Mouse (Mus musculus) C2C12 (cell line): ENCODE data around the gene Tuba3a. TPM values are rescaled to one million over a fixed set of nuclear protein-coding genes. Genes with fewer than 3 reads are reported as not detected.
A peak's percentile ranks its signal among the peaks of the same experiment; 100 is the strongest.

Experiments
- H3K27me3 ChIP-seq: one replicate; pipeline ENCODE4 v1.6.1; 2011; ENCODE audit not compliant: control insufficient read depth, insufficient read depth, insufficient read length
- H3K36me3 ChIP-seq: one replicate; pipeline ENCODE4 v1.6.1; 2011; ENCODE audit not compliant: control insufficient read depth, insufficient read depth
- H3K4me3 ChIP-seq: one replicate; pipeline ENCODE4 v1.5.1; 2011; ENCODE audit warnings: mild to moderate bottlenecking, control low read depth; ENCODE audit not compliant: poor library complexity, insufficient read depth, severe bottlenecking
- H3K79me2 ChIP-seq: one replicate; pipeline ENCODE4 v1.6.1; 2011; ENCODE audit not compliant: control insufficient read depth, insufficient read depth
- H3K79me3 ChIP-seq: one replicate; pipeline ENCODE4 v1.6.1; 2011; ENCODE audit warnings: low read depth, control low read depth
- H3ac ChIP-seq: one replicate; pipeline ENCODE3; 2011; ENCODE audit warnings: low read depth; ENCODE audit not compliant: control insufficient read depth, insufficient read length
- CEBPB ChIP-seq: IDR thresholded peaks from one replicate; pipeline ENCODE4 v1.6.1; 2011; ENCODE audit warnings: low read depth, mild to moderate bottlenecking, control low read depth, moderate library complexity
- CTCF ChIP-seq: IDR thresholded peaks from one replicate; pipeline ENCODE4 v1.5.1; 2011; ENCODE audit not compliant: control insufficient read depth, insufficient read depth, insufficient read length
- FOSL1 ChIP-seq: IDR thresholded peaks from one replicate; pipeline ENCODE4 v1.8.0; 2011; ENCODE audit warnings: mild to moderate bottlenecking, low read length; ENCODE audit not compliant: poor library complexity, insufficient read depth, severe bottlenecking
- MAX ChIP-seq: IDR thresholded peaks from one replicate; pipeline ENCODE4 v1.6.1; 2011; ENCODE audit warnings: mild to moderate bottlenecking, control low read depth
- MYOD1 ChIP-seq: IDR thresholded peaks from one replicate; pipeline ENCODE4 v1.6.1; 2011; ENCODE audit warnings: low read depth; ENCODE audit not compliant: control insufficient read depth, insufficient read length
- MYOG ChIP-seq: IDR thresholded peaks from one replicate; pipeline ENCODE4 v1.6.1; 2011; ENCODE audit not compliant: control insufficient read depth, insufficient read length; ENCODE audit errors: extremely low read depth
- USF1 ChIP-seq: IDR thresholded peaks from one replicate; pipeline ENCODE4 v1.6.1; 2011; ENCODE audit warnings: low read depth, mild to moderate bottlenecking, control low read depth, moderate library complexity
- polyA plus RNA-seq: library from polyadenylated mRNA; unstranded; fragments of >200 nt; fragmentation: generic; extraction: Trizol; gene quantifications from one replicate; pipeline ENCODE4 v1.2.1, GENCODE M21; 2012; ENCODE audit warnings: missing spikeins

The Tuba3a gene
- polyA plus RNA-seq, 1 experiment, result 0.05 TPM

DNA sequence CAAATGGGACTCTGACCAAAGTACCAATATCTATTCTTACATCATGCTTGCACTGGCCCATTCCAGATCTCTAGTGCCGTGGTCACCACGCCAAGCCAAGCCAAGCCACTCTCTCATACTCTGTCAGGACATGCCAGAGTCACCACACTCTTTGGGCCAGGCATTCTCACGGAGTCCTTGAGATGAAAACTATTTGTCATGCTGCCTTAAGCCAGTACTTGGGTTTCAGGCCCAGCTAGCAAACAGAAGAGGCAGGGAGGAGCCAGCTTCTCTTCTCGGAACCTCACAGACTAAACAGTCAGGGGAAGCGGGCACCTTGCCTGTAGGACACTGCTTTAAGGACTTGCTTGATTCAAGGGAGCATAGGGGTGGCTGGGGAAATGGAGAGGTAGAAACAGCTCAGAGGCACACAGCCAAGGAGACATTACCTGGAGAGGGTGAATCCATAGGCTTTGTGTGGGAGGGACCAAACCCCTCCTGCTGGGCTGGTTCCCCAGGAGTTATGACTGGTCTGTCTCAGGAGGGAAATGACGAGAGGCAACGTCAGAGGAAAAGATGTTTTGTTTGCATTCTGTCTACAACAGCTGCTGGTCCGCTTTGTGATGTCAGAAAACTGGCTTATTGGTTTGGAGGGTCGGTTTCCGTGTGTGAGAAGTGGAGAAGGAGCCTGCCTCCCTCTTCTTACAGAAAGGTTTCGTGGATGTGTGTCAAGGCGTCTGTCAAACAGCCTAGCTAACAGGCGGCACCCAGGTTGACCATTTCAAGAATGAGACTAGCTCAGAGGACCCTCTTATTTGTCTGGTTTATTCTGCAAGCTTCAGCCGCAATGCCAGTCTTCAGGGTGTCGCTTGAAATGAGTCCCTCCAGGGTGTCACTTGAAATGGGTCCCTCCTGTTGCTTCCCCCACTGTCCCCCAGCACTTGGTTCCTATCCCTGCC, 33.4 kb upstream of the Tuba3a start:
- no peak overlapping the region for H3ac ChIP-seq
- H3K27me3 ChIP-seq, result no peaks in the 10 kb centered on the region
- no peaks in the 10 kb centered on the region for H3K79me3 ChIP-seq
- no peaks in the 10 kb centered on the region for H3K79me2 ChIP-seq
- no peak for TF ChIP-seq USF1
- no peak for TF ChIP-seq CEBPB
- TF ChIP-seq MYOD1, result no peak
- no peak for TF ChIP-seq MAX
- no peak for TF ChIP-seq FOSL1
- no peak for TF ChIP-seq CTCF
- no peak for TF ChIP-seq MYOG
- H3K4me3 ChIP-seq, result no peak overlapping the region
- no peaks in the 10 kb centered on the region for H3K36me3 ChIP-seq

GRCm38 (mm10) chr6:125317077-125317476, 31.2 kb upstream of the Tuba3a start:
- H3K79me2 ChIP-seq, result peaks cover 16% of the 10 kb centered on the region
- peaks cover 4% of the 10 kb centered on the region for H3K36me3 ChIP-seq
- TF ChIP-seq FOSL1, result no peak
- no peak for TF ChIP-seq CEBPB
- TF ChIP-seq MAX, result no peak
- TF ChIP-seq MYOG, result no peak
- TF ChIP-seq USF1, result no peak
- TF ChIP-seq MYOD1, result no peak
- no peak for TF ChIP-seq CTCF
- no peaks in the 10 kb centered on the region for H3K27me3 ChIP-seq
- H3K4me3 ChIP-seq, result no peak overlapping the region
- H3ac ChIP-seq, result no peak overlapping the region
- H3K79me3 ChIP-seq, result peaks cover 6% of the 10 kb centered on the region

GRCm38 (mm10) chr6:125314746-125315145, 28.9 kb upstream of the Tuba3a start:
- peaks cover 6% of the 10 kb centered on the region for H3K79me3 ChIP-seq
- no peak overlapping the region for H3K4me3 ChIP-seq
- peaks cover 18% of the 10 kb centered on the region for H3K79me2 ChIP-seq
- TF ChIP-seq USF1 (no peak), MAX (no peak), MYOG (no peak), CEBPB (no peak), FOSL1 (no peak), CTCF (no peak), MYOD1 (no peak)
- H3ac ChIP-seq, result no peak overlapping the region
- H3K36me3 ChIP-seq, result peaks cover 20% of the 10 kb centered on the region
- H3K27me3 ChIP-seq, result no peaks in the 10 kb centered on the region

DNA sequence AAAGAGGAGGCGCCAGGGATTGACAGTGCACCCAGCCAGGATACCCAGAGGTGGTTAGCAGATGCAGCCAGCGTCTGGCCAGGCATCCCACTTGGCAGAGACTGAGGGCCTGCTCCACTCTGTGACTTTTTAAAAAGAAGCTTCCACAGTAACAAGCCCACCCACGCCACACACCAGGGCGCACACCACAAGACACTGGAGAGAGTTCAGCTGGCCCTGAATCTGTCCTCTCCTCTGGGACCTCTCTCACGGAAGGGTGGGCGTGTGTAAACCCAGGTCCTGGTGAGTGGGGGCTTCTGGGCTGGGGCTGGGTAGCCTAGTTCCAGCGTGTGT, 28.4 kb upstream of the Tuba3a start:
- TF ChIP-seq USF1, result no peak
- TF ChIP-seq FOSL1, result no peak
- TF ChIP-seq CEBPB, result no peak
- TF ChIP-seq CTCF, result no peak
- no peak for TF ChIP-seq MYOG
- TF ChIP-seq MYOD1, result no peak
- no peak for TF ChIP-seq MAX

DNA sequence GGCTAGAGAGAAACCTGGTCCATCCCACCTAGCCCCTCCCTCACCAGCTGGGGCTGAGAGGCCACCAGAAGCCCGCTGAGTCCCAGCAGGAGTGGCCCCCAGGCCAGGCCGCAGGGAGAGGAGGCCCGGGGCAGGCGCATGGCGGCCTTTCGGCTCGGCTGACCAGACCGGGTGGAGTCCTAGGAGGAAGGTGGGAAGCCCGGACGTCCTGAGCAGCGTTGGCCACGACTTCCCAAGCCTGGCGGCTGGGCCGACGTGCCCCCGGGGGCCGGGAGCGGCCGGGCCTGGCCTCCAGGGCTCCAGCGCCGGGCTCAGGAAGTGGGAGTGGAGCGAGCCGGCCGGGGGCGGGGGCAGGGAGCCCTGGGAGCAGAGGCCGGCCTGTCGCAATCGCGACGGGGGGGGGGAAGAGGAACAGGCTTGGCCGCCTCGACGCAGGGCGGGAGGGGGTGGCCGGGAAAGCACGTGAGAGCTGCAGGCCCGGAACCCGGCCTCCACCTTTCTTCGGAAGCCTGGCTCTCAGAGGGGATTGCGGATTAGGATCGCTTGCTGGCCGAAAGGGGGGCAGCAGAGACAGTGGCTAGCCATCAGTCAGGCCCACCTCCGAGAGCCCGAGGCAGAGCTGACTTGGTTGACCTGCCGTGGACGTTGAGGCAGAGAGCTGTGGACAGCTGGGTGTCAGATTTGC, 27.8 kb upstream of the Tuba3a start, which contains the start of gene Ltbr:
Gene Ltbr (minus strand): TSS at position 340 of the 685 bp plus-strand sequence.
- H3ac ChIP-seq, result peak within 1 kb of the TSS; percentile 94
- no peak for TF ChIP-seq MYOG
- TF ChIP-seq CTCF, result no peak
- no peak for TF ChIP-seq USF1
- TF ChIP-seq CEBPB, result peak; percentile 73
- peak; percentile 74 for TF ChIP-seq MAX
- peaks cover 27% of the 10 kb centered on the region for H3K36me3 ChIP-seq
- peaks cover 18% of the 10 kb centered on the region for H3K79me2 ChIP-seq
- H3K27me3 ChIP-seq, result no peaks in the 10 kb centered on the region
- H3K79me3 ChIP-seq, result peaks cover 6% of the 10 kb centered on the region
- peak within 1 kb of the TSS; percentile 56 for H3K4me3 ChIP-seq

More for the DNA sequence above, 28.4 kb upstream of the Tuba3a start:
- Histone ChIP-seq H3K79me3 (peaks cover 6% of the 10 kb centered on the region), H3K36me3 (peaks cover 25% of the 10 kb centered on the region), H3K79me2 (peaks cover 18% of the 10 kb centered on the region), H3ac (peak overlapping the region; percentile 61), H3K27me3 (no peaks in the 10 kb centered on the region), H3K4me3 (peak overlapping the region; percentile 56)
